Mouse (Mus musculus) liver, embryonic 14.5 days (tissue): Measurements from ENCODE around the gene Sdhaf4.

Source experiments
- CTCF ChIP-seq: IDR thresholded peaks from 2 replicates; pipeline ENCODE4 v1.5.1; 2016; ENCODE audit warnings: antibody characterized with exemption, low read depth, control low read depth
- EP300 ChIP-seq: IDR thresholded peaks from 2 replicates; pipeline ENCODE4 v1.6.1; 2016; ENCODE audit warnings: antibody characterized with exemption, low read depth

- TF ChIP-seq EP300 = no peak
- TF ChIP-seq CTCF = no peak
These were observed 5.4 kb upstream of the Sdhaf4 start for GRCm38 (mm10) chr1:24010821-24011220.
